Mouse (Mus musculus) intestine, embryonic 16.5 days (tissue): ENCODE measurements at regions not wholly inside any gene's neighbourhood (a gene's known extent, or its start where the extent isn't known, plus 50 kb on each side); places are given as distances from the start of the nearest gene placed in this dataset.

Source experiments
- ATAC-seq: fragments of 200-750 bp; cut with Nextera tagmentation; 2 replicates; pipeline ENCODE4 v1.8.0; 2017; ENCODE audit warnings: moderate TSS enrichment, moderate library complexity
- H3K27ac ChIP-seq: fragments of 300-500 bp; sonication (generic); 2 replicates; pipeline ENCODE4 v1.5.1; 2014; ENCODE audit warnings: mild to moderate bottlenecking, low read length
- H3K27me3 ChIP-seq: fragments of 300-500 bp; sonication (generic); replicated peaks from 2 replicates; pipeline ENCODE4 v1.6.1; 2014; ENCODE audit warnings: low read length, control low read depth, mixed read lengths; ENCODE audit not compliant: control insufficient read depth, insufficient read depth
- H3K36me3 ChIP-seq: fragments of 300-500 bp; sonication (generic); 2 replicates; pipeline ENCODE4 v1.6.1; 2014; ENCODE audit warnings: low read length, control low read depth; ENCODE audit not compliant: control insufficient read depth, insufficient read depth
- H3K4me1 ChIP-seq: fragments of 300-500 bp; sonication (generic); 2 replicates; pipeline ENCODE4 v1.6.1; 2014; ENCODE audit warnings: low read length, control low read depth, mixed read lengths; ENCODE audit not compliant: control insufficient read depth, insufficient read depth
- H3K4me2 ChIP-seq: fragments of 300-500 bp; sonication (generic); 2 replicates; pipeline ENCODE4 v1.6.1; 2014; ENCODE audit warnings: low read depth, low read length, control low read depth
- H3K4me3 ChIP-seq: fragments of 300-500 bp; sonication (generic); 2 replicates; pipeline ENCODE4 v1.5.1; 2014; ENCODE audit warnings: mild to moderate bottlenecking, low read length
- H3K9ac ChIP-seq: fragments of 300-500 bp; sonication (generic); 2 replicates; pipeline ENCODE4 v1.6.1; 2014; ENCODE audit warnings: low read depth, low read length
- H3K9me3 ChIP-seq: fragments of 300-500 bp; sonication (generic); 2 replicates; pipeline ENCODE4 v1.6.1; 2016; ENCODE audit warnings: low read length, control low read depth; ENCODE audit not compliant: control insufficient read depth
- WGBS: fragments of 180-500 bp; shearing (Covaris S2); extraction: QIAGEN DNeasy Blood & Tissue Kit; methylation state at CpG from one replicate; pipeline ENCODE4 v1.1.7; 2014; 5-methylcytosine and 5-hydroxymethylcytosine counted together

DNA sequence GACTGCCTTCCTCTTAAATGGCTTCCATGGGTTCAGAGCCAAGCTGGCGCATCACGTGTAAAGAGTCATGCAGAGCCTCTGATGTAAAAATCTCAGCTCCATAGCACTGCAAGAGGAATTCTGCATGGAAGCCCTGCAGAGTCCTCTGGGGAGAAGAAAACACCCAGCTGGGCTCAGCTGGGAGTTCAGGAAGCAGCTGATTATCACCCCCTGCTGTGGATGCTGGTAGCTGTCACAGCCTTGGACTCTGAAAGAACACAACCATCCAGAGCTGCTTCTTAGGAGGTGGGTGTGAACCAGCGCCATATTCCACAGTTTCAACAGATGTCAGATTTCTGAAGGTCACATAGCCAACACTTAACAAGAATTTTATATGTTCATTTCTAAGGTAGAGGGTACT, 329.2 kb downstream of the Hs3st1 start:
- H3K9me3 ChIP-seq, result no peaks in the 10 kb centered on the region
- no peaks in the 10 kb centered on the region for H3K36me3 ChIP-seq
- H3K4me2 ChIP-seq, result no peak overlapping the region
- no peak overlapping the region for H3K27ac ChIP-seq
- no peaks in the 10 kb centered on the region for H3K4me1 ChIP-seq
- H3K4me3 ChIP-seq, result no peak overlapping the region
- WGBS, result 53% methylated on average over 3 of the region's 3 CpGs
- no peak overlapping the region for H3K9ac ChIP-seq
- H3K27me3 ChIP-seq, result no peaks in the 10 kb centered on the region
- no peak for ATAC-seq

GRCm38 (mm10) chr5:39423720-39424119, 331.6 kb downstream of the Hs3st1 start:
- Histone ChIP-seq H3K4me3 (no peak overlapping the region), H3K27me3 (no peaks in the 10 kb centered on the region), H3K27ac (no peak overlapping the region), H3K9me3 (no peaks in the 10 kb centered on the region), H3K36me3 (no peaks in the 10 kb centered on the region), H3K4me1 (no peaks in the 10 kb centered on the region), H3K9ac (no peak overlapping the region), H3K4me2 (no peak overlapping the region)
- ATAC-seq, result no peak
- WGBS, result 74% methylated on average over 9 of the region's 9 CpGs

DNA sequence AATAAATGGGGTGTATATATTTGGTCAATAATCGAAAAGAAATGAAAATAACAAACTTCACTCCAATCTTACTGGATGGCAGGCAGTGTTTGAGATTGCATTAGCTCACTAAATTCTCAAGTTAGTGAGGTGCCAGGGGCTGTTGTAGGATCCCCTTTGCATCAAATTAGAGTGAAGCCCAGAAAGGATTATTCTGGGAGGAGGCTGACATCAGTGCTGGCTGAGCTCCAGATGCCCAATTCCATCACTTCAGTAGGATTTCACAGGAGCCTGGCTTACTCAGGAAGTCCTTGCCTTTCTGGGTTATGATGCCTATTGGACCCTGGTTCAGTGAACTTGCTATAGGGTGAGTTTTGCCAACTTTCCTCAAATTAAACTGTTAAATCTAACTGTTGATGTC, 336.5 kb downstream of the Hs3st1 start:
- ATAC-seq, result no peak
- no peaks in the 10 kb centered on the region for H3K4me1 ChIP-seq
- no peaks in the 10 kb centered on the region for H3K9me3 ChIP-seq
- H3K9ac ChIP-seq, result no peak overlapping the region
- no peaks in the 10 kb centered on the region for H3K36me3 ChIP-seq
- WGBS, result 85% methylated on average over 1 of the region's 1 CpGs
- no peaks in the 10 kb centered on the region for H3K27me3 ChIP-seq
- no peak overlapping the region for H3K4me3 ChIP-seq
- no peak overlapping the region for H3K27ac ChIP-seq
- H3K4me2 ChIP-seq, result no peak overlapping the region

DNA sequence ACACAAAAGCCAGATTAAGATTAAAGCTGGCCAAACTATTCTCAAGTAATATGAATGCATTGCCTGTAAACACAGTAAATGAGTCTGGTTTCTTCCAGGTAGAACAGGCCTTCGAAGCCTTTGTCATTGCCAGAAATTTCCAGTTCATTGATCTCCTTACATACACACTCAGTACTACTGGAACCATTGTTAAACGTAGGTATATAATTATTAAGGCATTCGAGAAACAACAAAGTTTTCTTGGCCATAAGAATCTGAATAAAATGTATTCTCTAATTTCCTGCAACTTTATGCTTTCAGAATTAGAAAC, 337.5 kb downstream of the Hs3st1 start:
- H3K4me3 ChIP-seq, result no peak overlapping the region
- no peaks in the 10 kb centered on the region for H3K9me3 ChIP-seq
- no peak for ATAC-seq
- no peaks in the 10 kb centered on the region for H3K4me1 ChIP-seq
- H3K27me3 ChIP-seq, result no peaks in the 10 kb centered on the region
- WGBS, result 93% methylated on average over 3 of the region's 3 CpGs
- no peak overlapping the region for H3K4me2 ChIP-seq
- no peak overlapping the region for H3K27ac ChIP-seq
- no peak overlapping the region for H3K9ac ChIP-seq
- H3K36me3 ChIP-seq, result no peaks in the 10 kb centered on the region

DNA sequence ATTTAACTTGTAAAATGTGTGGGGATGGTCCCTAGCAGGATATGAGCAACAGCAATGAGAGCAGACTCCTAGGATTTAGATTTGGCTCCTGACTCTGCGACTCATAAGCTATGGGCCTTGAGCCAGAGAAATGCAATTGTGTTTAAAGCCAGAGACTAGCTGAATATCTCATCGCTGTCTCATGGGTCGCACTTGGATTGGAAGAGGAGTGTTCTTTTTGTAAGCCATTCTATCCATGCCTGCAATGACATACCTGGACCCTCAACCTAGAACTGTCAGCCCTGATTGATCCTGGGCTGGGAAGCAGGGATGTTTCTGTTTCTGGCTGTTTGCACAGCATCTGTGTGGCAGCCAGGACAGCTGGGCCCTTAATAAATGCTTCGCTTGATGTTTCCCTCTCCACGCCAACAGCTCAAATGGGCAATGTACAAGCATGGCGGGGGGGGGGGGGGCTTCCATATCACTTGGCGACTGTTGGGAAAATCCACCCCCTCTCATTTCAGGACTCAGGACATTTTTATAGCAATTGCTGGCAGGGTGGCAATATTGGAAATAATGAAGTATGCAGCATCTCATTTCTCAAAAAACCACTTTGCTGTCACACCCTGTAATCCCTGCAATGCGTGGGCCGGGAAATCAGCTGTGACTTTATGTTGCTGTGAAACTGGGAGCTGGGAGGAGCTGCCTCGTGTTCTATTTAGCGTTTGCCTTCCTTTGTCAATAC, 338.0 kb downstream of the Hs3st1 start:
- Histone ChIP-seq H3K27me3 (no peaks in the 10 kb centered on the region), H3K4me1 (no peaks in the 10 kb centered on the region), H3K9ac (no peak overlapping the region), H3K4me2 (no peak overlapping the region), H3K36me3 (no peaks in the 10 kb centered on the region), H3K4me3 (no peak overlapping the region), H3K9me3 (no peaks in the 10 kb centered on the region), H3K27ac (no peak overlapping the region)
- WGBS, result 67% methylated on average over 11 of the region's 11 CpGs
- ATAC-seq, result no peak

GRCm38 (mm10) chr5:39416597-39417023, 338.7 kb downstream of the Hs3st1 start:
- Histone ChIP-seq H3K9ac (no peak overlapping the region), H3K27ac (no peak overlapping the region), H3K36me3 (no peaks in the 10 kb centered on the region), H3K9me3 (no peaks in the 10 kb centered on the region), H3K4me2 (no peak overlapping the region), H3K4me3 (no peak overlapping the region), H3K27me3 (no peaks in the 10 kb centered on the region), H3K4me1 (no peaks in the 10 kb centered on the region)
- WGBS, result 51% methylated on average over 2 of the region's 2 CpGs
- no peak for ATAC-seq

DNA sequence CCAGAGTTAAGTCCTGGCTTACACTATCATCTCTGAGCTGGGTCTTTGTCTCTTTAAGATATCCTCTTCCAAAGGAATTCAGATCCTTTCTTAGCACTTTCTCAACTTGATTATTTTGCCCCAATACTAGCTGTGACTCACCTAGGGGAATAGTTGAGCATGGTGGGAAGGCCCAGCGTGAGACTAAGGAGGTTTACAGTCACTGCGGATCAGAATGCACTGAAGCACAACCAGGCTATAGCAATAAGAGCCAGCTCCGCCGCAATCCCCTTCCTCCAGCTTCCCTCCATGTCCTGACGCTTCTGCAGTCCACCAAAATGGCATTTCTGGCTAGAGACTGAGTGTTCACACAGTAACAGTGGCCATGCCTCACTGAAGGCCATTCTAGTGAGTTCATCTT, 342.5 kb downstream of the Hs3st1 start:
- Histone ChIP-seq H3K4me3 (no peak overlapping the region), H3K4me2 (no peak overlapping the region), H3K27me3 (no peaks in the 10 kb centered on the region), H3K9me3 (no peaks in the 10 kb centered on the region), H3K9ac (no peak overlapping the region), H3K36me3 (no peaks in the 10 kb centered on the region), H3K4me1 (no peaks in the 10 kb centered on the region), H3K27ac (no peak overlapping the region)
- WGBS, result 71% methylated on average over 5 of the region's 5 CpGs
- ATAC-seq, result no peak

GRCm38 (mm10) chr5:39390391-39390987, 364.8 kb downstream of the Hs3st1 start:
- H3K9ac ChIP-seq, result no peak overlapping the region
- no peak overlapping the region for H3K27ac ChIP-seq
- H3K27me3 ChIP-seq, result no peaks in the 10 kb centered on the region
- H3K4me2 ChIP-seq, result no peak overlapping the region
- H3K36me3 ChIP-seq, result no peaks in the 10 kb centered on the region
- no peak overlapping the region for H3K4me3 ChIP-seq
- no peak for ATAC-seq
- no peaks in the 10 kb centered on the region for H3K4me1 ChIP-seq
- H3K9me3 ChIP-seq, result no peaks in the 10 kb centered on the region

GRCm38 (mm10) chr5:39384410-39384809, 370.9 kb downstream of the Hs3st1 start:
- H3K4me2 ChIP-seq, result no peak overlapping the region
- H3K27ac ChIP-seq, result no peak overlapping the region
- no peaks in the 10 kb centered on the region for H3K27me3 ChIP-seq
- 93% methylated on average over 2 of the region's 2 CpGs for WGBS
- no peaks in the 10 kb centered on the region for H3K36me3 ChIP-seq
- H3K9me3 ChIP-seq, result no peaks in the 10 kb centered on the region
- no peak overlapping the region for H3K9ac ChIP-seq
- H3K4me3 ChIP-seq, result no peak overlapping the region
- no peaks in the 10 kb centered on the region for H3K4me1 ChIP-seq
- no peak for ATAC-seq

- 81% methylated on average over 3 of the region's 3 CpGs for WGBS
- Histone ChIP-seq H3K27me3 (no peaks in the 10 kb centered on the region), H3K9me3 (no peaks in the 10 kb centered on the region), H3K27ac (no peak overlapping the region), H3K9ac (no peak overlapping the region), H3K4me2 (no peak overlapping the region), H3K4me1 (no peaks in the 10 kb centered on the region), H3K36me3 (no peaks in the 10 kb centered on the region), H3K4me3 (no peak overlapping the region)
- ATAC-seq, result no peak
These were observed 381.1 kb downstream of the Hs3st1 start for GRCm38 (mm10) chr5:39374199-39374598.
